22 mouse cellular contexts compared by ENCODE assay signal in the genomic region with DNA sequence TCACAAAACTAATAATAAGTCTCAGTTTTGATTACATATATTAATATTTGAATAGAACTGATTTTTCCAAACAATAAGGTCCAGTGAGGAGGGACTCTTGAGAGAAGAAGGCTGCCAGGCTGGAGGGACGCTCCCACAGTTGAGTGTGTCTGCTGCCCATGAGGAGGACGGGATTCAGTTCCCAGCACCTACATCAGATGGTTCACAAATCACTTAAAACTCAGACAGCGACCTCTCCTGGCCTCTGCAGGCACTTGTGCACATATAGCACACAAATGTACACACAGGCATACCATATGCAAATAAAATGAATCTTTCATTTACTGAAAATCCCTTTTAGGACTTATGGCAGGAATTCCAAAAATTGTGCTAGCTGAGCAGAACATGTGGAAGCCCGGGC. TPM values are rescaled to one million over a fixed set of nuclear protein-coding genes. Genes with fewer than 3 reads are reported as not detected.
A peak's percentile ranks its signal among the peaks of the same experiment; 100 is the strongest.
DNase-seq lines count a peak whose midpoint lies in the region; TF ChIP-seq lines count a peak whose summit lies in the region.
"Had no signal": no experiment of that assay in that cellular context is flagged by ENCODE, and none has a peak within 500 bp of the region (broad histone marks: within the 10 kb centered on the region; RNA-seq: fewer than 3 reads in every experiment).

No protein-coding gene starts in this region.

- TF ChIP-seq EP300 in MEL (IDR thresholded peaks at IDR 0.05; ENCODE audit: low read depth in 1 of 2, low read length in 2 of 2) = no peak

- H3K27ac ChIP-seq in MEL (ENCODE audit: control insufficient read depth, low read depth, low read length) = no peak overlapping the region
- H3K27ac ChIP-seq: embryonic facial prominence, embryonic 13.5 days; embryonic facial prominence, embryonic 15.5 days; forebrain, embryonic 10.5 days; forebrain, embryonic 12.5 days had no signal

- TF ChIP-seq CTCF in MEL (IDR thresholded peaks at IDR 0.05 in 2 of 3, conservative IDR thresholded peaks at IDR 0.05 in 1 of 3; ENCODE audit: control insufficient read depth in 1 of 3, insufficient read depth in 1 of 3, low read depth in 2 of 3, low read length in 3 of 3, poor library complexity in 1 of 3, severe bottlenecking in 1 of 3) = peak; percentile 18 to 32 (median 23); a peak in 4 of 6 replicates

- no peaks in the 10 kb centered on the region for H3K36me3 ChIP-seq in MEL (ENCODE audit: control insufficient read depth in 1 of 2, insufficient read depth in 2 of 2, low read length in 2 of 2)
- H3K36me3 ChIP-seq: embryonic facial prominence, embryonic 15.5 days; forebrain, embryonic 10.5 days; forebrain, embryonic 12.5 days; G1E had no signal

- peak; percentile 18 for TF ChIP-seq RAD21 in MEL (IDR thresholded peaks at IDR 0.05; ENCODE audit: low read depth, low read length)

- H3K9me3 ChIP-seq in MEL (replicated peaks; ENCODE audit: insufficient read depth, low read length) = no peaks in the 10 kb centered on the region
- H3K9me3 ChIP-seq: embryonic facial prominence, embryonic 15.5 days; forebrain, embryonic 12.5 days; G1E had no signal

- no peak for TF ChIP-seq POLR2A in MEL (IDR thresholded peaks at IDR 0.05; ENCODE audit: control insufficient read depth in 1 of 2, insufficient read depth in 1 of 2, low read depth in 1 of 2, low read length in 2 of 2, poor library complexity in 1 of 2)

- H3K79me2 ChIP-seq in MEL (ENCODE audit: control insufficient read depth, insufficient read depth, low read length, poor library complexity) = no peaks in the 10 kb centered on the region

- no peaks in the 10 kb centered on the region for H3K27me3 ChIP-seq in MEL (ENCODE audit: control insufficient read depth in 1 of 2, insufficient read depth in 2 of 2, low read length in 2 of 2)
- H3K27me3 ChIP-seq: embryonic facial prominence, embryonic 13.5 days; embryonic facial prominence, embryonic 15.5 days; forebrain, embryonic 12.5 days; Patski had no signal

- H3K4me1 ChIP-seq in MEL (ENCODE audit: control insufficient read depth in 1 of 2, insufficient read depth in 2 of 2, low read length in 2 of 2) = no peaks in the 10 kb centered on the region
- H3K4me1 ChIP-seq: embryonic facial prominence, embryonic 13.5 days; embryonic facial prominence, embryonic 15.5 days; forebrain, embryonic 10.5 days; forebrain, embryonic 12.5 days had no signal

- no peak overlapping the region for H3K4me3 ChIP-seq in MEL (ENCODE audit: control insufficient read depth in 1 of 2, insufficient read depth in 1 of 2, low read depth in 2 of 2, low read length in 2 of 2)
- H3K4me3 ChIP-seq: embryonic facial prominence, embryonic 13.5 days; embryonic facial prominence, embryonic 15.5 days; erythroblast, embryonic 14.5 days; forebrain, embryonic 10.5 days; forebrain, embryonic 12.5 days had no signal

- H3K9ac ChIP-seq in MEL (ENCODE audit: control insufficient read depth, low read depth, low read length, poor library complexity, severe bottlenecking) = no peak overlapping the region
- H3K9ac ChIP-seq: embryonic facial prominence, embryonic 13.5 days; embryonic facial prominence, embryonic 15.5 days; forebrain, embryonic 12.5 days had no signal

- DNase-seq in ES-CJ7 (ENCODE audit: low read depth, low spot score) = peak; percentile 34
- DNase-seq in MEL (ENCODE audit: low read depth, low spot score) = peak; percentile 22
- DNase-seq in ZHBTc4 (ENCODE audit: low read depth, low spot score) = peak; percentile 37
- DNase-seq in frontal cortex, postnatal 36 days (ENCODE audit: low spot score in 2 of 2) = no peak
- no peak for DNase-seq in cerebellum, adult 18-20 months
- DNase-seq in ovary, adult 18-20 months (ENCODE audit: low spot score) = no peak
- DNase-seq: adrenal gland, adult 8-10 months; adrenal gland, postnatal 14 days; adrenal gland, postnatal 36 days; cerebellum, adult 11-12 months; cerebellum, adult 8-10 months; cerebellum, adult 9-11 months; cerebellum, postnatal 14 days; cerebellum, postnatal 36 days; embryo, embryonic 11 days had no signal

TF ChIP-seq in MEL, 35 proteins besides CTCF, POLR2A, EP300 and RAD21:
- no peak for TF ChIP-seq POLR2AphosphoS2 (IDR thresholded peaks at IDR 0.05; ENCODE audit: low read length)
- no peak for TF ChIP-seq MYC (IDR thresholded peaks at IDR 0.05; ENCODE audit: low read depth, low read length)
- TF ChIP-seq SMC3 (IDR thresholded peaks at IDR 0.05; ENCODE audit: low read depth, low read length) = peak; percentile 26; the same call in 1 of the 2 replicates
- no peak for TF ChIP-seq USF1 (IDR thresholded peaks at IDR 0.05; ENCODE audit: low read depth, low read length)
- no peak for TF ChIP-seq KAT2A (conservative IDR thresholded peaks at IDR 0.05; ENCODE audit: low read depth, low read length)
- TF ChIP-seq TAL1 (IDR thresholded peaks at IDR 0.05; ENCODE audit: low read length) = no peak
TF ChIP-seq in MEL: peak in this region for 1.

RNA-seq across cellular contexts. Expression of a gene that starts 55.5 kb away (rescaled TPM):
- total RNA-seq in MEL (2012; rRNA removed) = 58.6 and 66.1 TPM in 2 replicates
- polyA plus RNA-seq in MEL (2012; ENCODE audit: insufficient read depth in 1 of 2, insufficient read length in 2 of 2, low read depth in 1 of 2, low replicate concordance in 2 of 2, missing spikeins in 1 of 2) = 100 to 1,000 TPM in 1 of 2 experiments, not detected in 1; 128 TPM

Comparison
In these comparisons a context has a peak if more than half of its experiments do, and no peak if none do; other contexts are left out.
1. DNase-seq: peak in ES-CJ7 (single experiment), MEL (single experiment) and ZHBTc4 (single experiment); none in frontal cortex, postnatal 36 days (0 of 2), cerebellum, adult 18-20 months (0 of 2) and ovary, adult 18-20 months (single experiment).